Mouse (Mus musculus) heart, postnatal 25 days (tissue): ENCODE results near the gene Map1lc3b. TPM values are rescaled to one million over a fixed set of nuclear protein-coding genes. Genes with fewer than 3 reads are reported as not detected.

ENCODE experiments used
- DNase-seq: peaks from one replicate; pipeline ENCODE4 v3.0.0; 2022; ENCODE audit warnings: low spot score
- intact Hi-C: fragments of 180-260 bp; cut with DNase I; formaldehyde crosslinking; loops from one replicate; pipeline ENCODE4 v1.15.1; 2025
- total RNA-seq, 2 experiments: library from RNA; stranded (reverse); gene quantifications; 2 replicates each; pipeline ENCODE4 v1.2.3; 2021

The Map1lc3b gene
- 100 to 1,000 TPM; 231 to 247 TPM for total RNA-seq

DNA sequence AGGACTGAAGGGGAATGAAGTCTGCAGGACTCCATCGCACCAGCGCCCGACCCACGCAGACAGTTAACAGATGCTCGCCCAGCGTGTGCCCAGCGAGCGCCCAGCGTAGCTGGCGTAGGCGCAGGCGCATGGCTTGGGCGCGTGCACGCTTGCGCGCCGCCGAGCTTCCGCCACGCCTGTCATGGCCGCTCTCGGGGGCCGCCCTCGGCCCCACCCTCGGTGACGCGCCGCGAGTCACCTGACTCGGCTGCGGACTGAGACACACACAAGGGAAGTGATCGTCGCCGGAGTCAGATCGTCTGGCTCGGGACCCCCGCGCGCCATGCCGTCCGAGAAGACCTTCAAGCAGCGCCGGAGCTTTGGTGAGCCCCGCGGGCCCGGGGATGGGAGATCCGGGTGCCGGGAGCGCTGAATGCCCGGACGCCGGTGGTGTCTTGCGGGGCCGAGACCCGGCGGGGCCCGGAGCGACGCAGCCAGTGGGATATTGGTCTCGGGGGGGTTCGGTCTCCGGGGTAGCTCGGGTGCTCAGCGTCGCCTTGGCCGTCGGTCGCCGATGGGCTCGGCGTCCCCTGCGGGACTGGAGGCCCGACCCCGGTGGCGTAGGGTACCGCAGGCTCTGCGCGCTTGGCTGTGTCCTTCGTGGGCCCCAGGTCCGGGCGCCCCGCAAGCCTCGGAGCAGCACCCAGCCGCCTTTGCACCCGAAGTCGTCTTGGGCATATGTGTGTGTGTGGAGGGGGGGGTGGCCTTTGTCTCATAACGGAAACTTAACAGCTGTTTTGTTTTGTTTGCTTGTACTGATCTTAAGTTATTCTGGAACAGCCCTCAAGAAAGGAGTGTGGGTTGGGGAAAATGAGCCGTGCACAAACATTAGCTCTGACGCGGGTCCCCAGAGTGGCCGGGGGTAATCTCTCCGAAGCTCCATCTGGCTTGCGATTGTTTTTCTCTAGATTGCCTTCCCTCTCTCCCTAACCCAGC, at the start of gene Map1lc3b:
Gene Map1lc3b (plus strand): TSS at position 159 of the 975 bp plus-strand sequence.
- peak; percentile 89 for DNase-seq
- intact Hi-C loops = no loop called here

DNA sequence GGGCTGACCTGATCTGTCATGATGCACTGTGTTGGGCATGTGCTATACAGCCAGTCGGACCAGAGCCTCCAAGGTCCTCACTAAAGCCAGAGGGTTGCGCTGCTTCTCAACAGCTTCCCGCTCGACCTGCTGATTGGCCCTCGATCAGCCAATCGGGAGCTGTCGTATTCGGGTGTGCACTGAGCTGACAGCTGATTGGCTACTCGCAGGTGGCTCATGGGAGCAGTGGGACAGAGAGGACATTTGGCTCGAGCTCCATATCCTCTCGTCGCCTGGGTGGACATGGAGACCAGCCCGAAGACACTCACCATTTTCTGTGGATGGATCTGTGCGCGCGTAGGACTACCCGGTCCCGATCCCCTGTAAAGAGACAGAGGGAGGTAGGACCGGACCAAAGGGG, 48.3 kb upstream of the Map1lc3b start:
- intact Hi-C loops = no loop called here
- no peak for DNase-seq

DNA sequence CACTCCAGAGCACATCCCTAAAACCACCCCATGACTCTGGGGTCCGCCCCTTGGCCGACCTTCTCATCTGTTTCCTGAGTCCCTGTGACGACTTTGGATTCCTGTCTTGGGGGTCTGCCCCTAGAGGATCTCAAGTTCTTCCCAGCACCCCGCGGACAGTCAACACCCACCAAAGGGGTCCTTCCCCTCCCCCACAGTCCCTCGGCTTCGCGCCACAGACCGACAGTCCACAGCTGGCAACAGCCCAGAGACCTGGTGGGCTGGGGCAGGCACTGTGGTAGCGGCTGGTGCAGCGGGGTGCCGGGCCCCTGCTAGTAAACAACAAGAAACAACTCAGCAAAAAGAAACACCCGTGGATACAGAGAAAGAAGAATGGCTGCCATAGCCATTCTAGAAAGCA, 47.3 kb upstream of the Map1lc3b start:
- no peak for DNase-seq
- intact Hi-C loops = no loop called here

DNA sequence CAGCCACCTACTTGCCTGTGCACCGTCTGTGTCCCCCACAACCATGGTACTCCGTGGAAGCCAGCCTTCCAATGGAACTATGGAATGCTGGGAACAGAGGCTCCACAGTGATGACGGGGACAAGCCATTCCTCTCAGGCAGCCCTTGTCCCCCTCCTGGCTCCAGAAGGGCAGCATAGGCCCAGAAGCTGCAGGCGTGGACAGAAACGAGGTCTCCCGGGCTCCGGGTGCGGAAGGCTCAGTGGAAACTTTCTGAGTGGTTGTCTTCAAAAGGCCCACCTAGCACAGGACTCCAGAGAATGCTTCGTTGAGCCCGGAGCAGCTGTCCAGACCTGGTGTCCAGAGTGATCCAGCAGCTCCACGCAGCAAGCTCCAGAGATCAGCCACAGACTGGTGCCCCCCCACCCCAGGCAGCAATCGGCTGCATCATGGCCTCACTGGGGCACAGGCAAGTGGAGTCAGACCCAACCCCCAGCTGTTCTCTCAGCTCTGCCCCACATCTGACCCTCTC, 45.8 kb upstream of the Map1lc3b start, which contains the start of gene 1700018B08Rik:
Gene 1700018B08Rik (minus strand): TSS at position 45 of the 510 bp plus-strand sequence.
- DNase-seq = no peak
- intact Hi-C loops = no loop called here

DNA sequence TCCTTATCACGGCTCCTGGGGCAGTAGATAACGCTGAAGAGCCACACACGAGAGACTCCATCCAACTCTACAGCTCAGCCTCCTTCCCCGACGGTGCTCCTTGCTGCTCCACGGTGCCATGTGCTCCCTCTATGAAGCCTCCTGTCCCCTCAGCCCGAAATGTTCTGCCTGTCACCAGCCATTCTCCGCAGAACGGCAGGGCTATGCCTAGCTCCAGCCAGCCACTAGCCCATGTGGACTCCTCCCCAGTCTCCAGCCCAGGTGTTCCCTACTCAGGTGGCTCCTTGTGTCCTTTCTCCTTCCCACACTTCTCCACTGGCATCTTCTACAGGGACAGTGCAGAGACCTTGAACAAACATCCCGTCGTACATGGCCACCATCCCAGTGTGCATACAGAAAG, 45.2 kb upstream of the Map1lc3b start:
- intact Hi-C loops = no loop called here
- DNase-seq = no peak

DNA sequence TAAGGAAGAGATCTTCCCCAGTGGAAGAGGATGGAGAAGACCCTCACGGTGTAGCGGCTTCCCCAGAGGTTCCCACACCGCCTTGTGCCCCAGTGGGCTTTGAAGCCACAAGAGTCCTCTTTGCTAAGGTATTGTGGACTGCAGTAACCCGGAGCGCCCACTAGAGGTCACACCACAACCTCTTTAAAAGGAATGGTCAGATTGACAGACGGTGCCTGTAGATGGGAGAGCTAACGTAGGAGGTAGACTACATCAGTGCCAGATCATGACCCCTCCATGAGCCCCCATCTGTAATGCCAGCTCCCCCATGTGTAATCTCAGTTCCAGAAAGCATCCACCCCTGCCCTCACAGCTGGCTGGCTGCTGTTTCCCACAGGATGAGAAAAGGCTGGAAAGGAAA, 43.0 kb upstream of the Map1lc3b start:
- intact Hi-C loops = loop anchor here (1.0 to 2.0 kb wide), 2 partner anchors 38 to 138 kb away; no protein-coding TSS in a partner anchor

DNA sequence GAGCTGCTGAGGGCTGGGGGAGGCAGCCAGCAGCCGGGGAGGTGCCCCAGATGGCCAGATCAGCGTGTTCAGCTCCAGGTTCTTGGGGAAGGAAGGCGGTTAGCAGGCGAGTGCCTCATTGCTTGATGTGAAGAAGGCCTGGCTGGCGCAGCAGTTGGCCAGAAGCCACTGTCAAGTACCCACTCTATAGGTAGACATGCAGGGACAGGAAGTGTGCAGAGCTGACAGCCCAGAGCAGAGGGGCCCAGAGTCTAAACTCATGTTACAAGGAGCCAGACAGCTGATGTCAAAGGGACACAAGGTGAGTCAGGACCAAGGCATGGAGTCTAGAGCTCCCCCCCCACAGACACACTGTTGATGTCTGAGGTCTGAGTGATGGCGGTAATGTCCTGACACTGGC, 40.1 kb upstream of the Map1lc3b start:
- DNase-seq = no peak
- intact Hi-C loops = no loop called here

More for the DNA sequence above, 43.0 kb upstream of the Map1lc3b start:
- DNase-seq = peak; percentile 37

DNA sequence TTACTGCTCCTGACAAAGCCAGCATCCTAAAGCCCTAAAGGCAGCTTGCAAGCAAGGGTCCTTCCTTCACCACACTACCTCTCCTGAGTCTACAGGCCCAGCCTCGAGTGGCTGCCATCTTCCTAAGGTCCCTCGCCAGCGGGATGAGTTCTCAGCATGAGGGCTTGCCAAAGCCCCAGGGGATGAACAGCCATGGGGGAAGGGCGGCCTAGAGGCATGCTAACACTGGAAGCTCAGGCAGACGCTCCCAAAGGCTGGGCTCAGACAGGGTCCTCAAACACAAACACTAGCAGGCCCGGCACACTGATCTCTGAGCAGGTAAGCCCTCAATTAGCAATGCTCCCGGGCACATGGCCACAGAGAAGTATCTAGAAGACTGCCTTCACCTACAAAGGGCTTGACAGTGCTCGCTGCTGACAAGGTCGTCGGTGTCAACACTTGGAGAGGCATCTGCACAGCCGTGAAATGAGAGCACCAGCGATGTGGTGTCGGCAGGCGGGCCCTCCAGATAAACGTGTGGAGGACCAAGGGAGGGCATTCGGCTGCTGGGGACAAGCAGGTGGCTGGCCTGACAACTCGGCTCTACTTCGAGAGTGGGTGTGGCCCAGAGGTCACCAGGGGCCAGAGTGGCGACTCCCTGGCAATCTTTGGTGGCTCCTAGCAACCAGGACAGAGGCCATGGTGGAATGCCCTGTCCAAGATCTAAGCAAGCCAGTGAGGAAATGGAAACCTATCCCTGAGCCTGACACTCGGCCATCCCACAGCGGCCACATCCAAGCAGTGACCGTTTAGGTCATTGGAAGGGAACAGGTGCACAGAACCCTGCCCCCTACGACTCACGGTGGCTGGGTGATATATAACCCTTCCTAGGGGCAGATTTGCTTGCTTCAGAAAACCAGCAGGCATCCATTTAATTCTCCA, 38.8 kb upstream of the Map1lc3b start:
- no peak for DNase-seq
- intact Hi-C loops = no loop called here

DNA sequence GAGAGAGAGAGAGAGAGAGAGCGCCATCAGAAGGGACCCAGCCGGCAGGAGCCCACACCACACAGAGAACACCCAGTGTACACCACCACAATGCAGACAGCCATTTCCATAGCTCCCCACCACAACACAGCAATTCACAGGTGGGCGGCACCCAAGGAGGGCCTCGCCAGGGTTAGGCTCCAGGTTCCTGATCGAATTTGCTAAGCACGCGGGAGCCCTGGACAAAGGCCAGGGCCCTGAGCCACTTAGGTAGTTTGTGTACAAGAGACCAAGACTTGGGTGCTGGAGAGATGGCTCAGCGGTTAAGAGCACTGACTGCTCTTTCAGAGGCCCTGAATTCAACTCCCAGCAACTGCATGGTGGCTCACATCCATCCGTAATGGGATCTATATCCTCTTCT, 37.7 kb upstream of the Map1lc3b start:
- DNase-seq = no peak
- intact Hi-C loops = no loop called here

DNA sequence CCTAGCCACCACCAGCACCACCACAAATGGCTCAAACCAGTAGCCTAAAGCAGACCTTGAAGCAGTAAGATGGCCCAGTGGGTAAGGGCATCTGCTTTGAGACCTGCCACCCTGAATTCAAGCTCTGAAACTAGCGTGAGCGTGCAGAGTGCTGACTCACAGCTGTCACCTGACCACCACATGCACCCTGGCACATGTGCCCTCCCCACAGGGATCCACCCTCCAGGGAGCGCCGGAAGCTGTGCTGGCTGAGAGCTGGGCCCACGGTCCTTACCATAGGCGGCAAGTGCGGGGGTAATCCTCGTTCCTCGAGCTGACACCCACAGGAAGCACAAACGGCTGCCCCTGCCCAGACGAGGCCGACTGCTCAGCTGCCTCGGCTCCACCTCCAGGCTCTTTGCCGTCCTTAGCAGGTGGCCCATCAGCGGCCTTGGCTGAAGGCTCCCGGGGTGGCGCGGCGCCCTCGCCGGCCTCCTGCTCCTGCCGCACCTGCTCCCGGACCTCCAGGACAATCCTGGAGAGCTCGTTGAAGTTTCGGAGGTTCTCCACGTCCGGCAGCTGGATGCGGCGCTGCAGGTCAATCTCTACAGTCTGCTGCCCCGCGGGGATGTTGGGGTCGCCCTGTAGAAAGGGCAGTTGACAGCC, 36.2 kb upstream of the Map1lc3b start:
- no peak for DNase-seq
- intact Hi-C loops = no loop called here

DNA sequence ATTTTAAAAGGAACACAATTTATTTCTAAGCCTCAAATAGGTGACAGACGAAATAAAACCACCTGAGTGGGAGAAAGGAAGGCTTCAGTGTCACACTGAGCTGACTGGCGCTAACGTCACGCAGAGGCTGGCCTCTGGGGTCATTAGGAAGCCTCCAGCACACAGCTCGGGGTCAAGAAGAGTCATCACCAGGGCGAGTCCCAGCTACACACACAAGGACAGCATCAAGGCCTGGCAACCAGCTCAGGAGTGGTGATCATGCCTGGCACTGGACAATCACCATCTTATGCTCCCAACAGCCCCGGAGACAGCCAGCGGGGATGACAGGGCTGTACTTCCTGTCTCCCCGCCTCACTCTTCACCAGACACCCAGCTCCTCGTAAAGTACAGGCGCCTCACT, 32.4 kb upstream of the Map1lc3b start:
- DNase-seq = no peak

DNA sequence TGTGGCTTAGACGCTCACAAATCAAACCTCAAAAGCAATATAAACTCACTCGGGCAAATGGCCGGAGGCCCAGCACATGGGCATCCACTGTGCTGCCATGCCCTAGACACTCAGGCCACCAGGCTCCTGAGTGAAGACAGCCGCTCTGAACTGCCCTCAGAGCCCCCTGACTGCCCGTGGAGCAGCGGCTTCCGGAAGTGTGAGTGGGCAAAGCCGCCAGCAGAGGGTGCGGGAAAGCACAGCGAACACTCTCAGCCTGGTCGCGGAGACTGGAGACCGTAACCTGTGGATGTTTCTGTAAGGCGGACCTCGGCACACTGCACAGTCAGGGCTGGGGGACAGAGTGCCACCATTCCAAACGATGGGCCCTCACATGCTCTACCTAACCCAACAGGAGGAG, 31.6 kb upstream of the Map1lc3b start:
- no peak for DNase-seq
- intact Hi-C loops = no loop called here

More for the DNA sequence above, 32.4 kb upstream of the Map1lc3b start:
- intact Hi-C loops = no loop called here

DNA sequence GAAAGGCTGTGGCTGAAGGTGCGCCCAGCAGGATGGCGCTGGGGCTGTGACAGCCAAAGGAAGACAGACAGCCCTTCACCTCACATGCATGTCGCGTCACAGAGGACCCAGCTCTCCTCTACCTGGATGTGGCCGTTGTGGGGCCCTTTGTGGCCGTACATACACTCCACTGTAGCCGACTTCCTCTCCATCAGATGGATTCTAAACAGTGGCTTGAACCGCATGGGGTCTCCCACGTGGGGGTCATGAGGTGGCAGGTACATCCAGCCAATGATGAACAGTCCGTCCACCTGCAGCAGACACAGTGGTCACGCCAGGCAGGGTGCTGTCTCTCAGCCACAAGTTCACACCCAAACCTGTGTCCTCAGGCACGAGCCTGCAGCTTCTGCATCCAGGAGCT, 30.4 kb upstream of the Map1lc3b start:
- intact Hi-C loops = no loop called here
- DNase-seq = no peak

DNA sequence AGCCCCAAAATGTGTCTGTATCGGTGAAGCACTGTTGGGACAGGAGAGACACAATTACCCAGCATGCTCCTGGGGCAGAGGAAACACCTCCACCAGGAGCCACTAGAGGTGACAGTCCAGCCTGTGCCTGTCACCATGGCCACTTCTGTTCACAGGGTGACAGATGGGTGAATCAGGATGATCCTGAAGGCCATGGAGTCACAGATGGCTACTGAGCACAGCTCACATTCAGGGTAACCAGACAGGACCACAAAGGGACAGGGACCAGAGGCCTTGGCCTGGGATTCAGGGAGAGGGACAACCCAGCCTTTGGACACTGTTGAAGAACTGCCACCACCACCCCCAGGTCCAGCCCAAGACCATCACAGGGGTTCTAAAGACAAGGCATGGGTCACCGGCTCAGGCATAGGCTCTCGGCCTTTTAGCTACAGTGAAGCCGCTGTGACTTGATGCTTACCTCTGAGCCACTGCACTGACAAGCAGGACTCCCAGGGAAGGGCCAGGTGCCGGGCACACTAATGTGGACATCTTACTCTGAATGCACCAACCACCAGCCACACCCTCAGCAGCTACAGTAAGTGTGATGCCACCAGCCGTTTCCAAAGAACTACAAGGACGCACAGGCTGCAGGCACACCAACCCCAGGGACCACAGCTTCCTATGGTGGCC, 29.6 kb upstream of the Map1lc3b start:
- DNase-seq = no peak
- intact Hi-C loops = no loop called here

DNA sequence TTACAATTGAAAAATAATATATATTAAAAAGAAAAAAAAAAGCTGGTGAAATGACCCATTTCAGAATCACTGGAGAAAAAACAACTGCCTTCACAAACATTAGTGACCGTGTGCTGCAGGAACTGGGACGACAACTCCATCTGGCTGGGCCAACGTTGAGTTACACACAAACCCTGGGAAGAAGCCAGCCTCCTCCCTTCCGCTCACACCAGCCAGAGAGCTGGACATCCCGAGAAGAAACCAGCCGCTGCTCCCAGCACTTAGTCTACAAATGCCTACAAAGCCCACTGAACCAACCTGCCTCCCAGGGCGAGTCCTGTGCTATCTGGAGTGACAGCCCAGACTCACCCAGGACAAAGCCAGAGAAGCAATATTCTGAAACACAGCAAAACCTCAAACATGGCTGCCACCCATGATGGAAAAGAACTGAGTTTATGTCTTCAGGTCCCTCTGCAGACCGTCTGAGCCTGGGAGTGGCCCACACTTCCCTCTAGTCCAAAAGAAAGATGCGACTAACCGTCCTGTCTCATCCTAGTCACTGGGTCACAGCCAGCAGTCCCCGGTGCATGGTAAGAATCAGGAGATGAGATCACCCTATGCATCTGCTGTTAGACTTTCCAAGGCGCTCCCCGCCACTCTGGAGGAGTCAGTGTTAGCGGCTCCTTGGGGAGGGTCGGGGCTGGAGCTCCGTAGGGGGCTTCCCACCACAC, 28.4 kb upstream of the Map1lc3b start:
- intact Hi-C loops = no loop called here
- DNase-seq = peak; percentile 54

DNA sequence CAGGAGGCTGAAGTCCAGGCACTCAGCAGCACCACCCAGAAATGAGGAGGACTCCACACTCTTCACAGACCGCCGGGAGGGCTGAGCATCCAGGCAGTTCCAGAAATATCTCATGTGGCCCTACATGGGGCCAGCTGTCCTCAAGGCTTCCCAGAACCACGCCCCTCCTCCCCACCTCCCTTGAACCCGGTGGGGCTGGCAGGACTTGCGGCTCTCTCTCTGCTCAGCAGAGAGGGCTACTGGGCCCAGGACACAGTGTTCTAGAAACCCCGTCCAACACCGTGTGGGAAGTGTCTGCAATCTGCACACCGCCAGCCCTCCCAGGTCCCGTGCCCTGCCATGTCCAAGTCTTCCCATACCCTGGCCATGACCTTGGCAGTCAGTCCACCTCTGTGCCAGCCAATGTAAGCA, 27.2 kb upstream of the Map1lc3b start:
- DNase-seq = peak; percentile 82
- intact Hi-C loops = no loop called here

DNA sequence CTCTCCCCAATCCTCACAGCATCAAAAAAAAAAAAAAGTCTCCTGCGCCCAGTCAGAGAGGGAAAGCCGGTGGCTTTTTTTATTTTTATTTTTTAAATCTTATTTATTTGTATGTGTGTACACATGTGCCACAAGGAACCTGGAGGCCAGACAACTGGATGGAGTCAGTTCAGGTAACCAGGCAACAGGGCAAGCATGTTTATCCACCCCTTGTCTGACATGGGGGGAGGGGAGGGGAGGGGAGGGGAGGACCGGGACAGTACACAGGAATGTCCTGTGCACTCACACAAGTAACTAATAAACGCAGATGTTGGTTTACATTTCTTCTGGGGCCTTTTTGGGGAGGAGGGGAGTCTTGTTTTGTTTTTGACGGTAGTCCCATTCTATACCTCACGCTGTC, 26.5 kb upstream of the Map1lc3b start:
- intact Hi-C loops = no loop called here
- DNase-seq = no peak

DNA sequence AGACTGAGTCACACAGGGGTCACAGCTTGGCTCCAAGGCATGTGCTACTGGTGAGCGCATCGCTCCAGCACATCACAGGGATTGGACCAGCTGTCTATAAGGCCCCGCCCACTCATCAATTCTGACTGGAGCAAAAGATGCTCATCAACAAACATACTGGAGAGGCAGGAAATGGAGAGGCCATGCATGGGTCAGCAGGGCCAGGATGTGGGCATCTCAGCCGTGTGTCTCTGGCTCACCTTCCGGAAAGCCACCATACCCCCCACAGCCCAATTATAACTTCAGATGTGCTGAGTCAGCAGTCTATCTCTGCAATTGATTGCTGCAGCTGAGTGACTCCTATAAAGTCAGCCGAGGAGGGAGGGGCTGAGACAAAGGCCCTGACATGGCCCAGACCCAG, 21.8 kb upstream of the Map1lc3b start:
- no peak for DNase-seq
- intact Hi-C loops = no loop called here

DNA sequence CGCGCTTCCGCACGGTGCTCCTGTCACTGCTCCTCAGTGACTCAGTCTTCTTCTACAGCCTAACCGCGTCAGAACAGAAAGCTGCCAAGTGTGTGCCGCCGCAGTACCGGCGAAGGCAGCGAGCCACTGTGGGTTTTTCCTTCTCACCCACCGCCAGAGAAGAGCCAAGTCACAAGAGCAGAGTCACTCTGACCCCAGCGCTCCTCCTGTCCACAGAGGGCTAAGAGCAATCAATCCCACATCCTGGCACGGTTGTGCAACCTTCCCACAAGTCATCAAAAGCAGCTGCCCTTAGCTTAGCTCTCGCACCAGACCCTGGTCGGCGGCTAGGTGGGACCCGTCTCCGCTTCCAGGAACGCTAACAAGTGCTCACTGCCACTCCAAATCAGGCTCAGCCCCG, 19.8 kb upstream of the Map1lc3b start:
- DNase-seq = no peak
- intact Hi-C loops = no loop called here
